Mouse (Mus musculus) left cerebral cortex, postnatal 36 days (tissue): ENCODE measurements around the gene Pcdh7. TPM values are rescaled to one million over a fixed set of nuclear protein-coding genes. Genes with fewer than 3 reads are reported as not detected.
"Not testable (repeated sequence)": the region's sequence is repeated elsewhere in the genome, so short reads cannot be mapped to it uniquely, and the experiment has no call there.

ENCODE experiments used
- DNase-seq, 2 experiments: peaks; one replicate each; pipeline ENCODE4 v3.0.0; 2021 to 2022; ENCODE audit warnings: low spot score in 2 of 2, mixed read lengths in 1 of 2
- intact Hi-C: fragments of 180-260 bp; cut with DNase I; formaldehyde crosslinking; loops from one replicate; pipeline ENCODE4 v1.15.1; 2025
- total RNA-seq, 2 experiments: library from RNA; stranded (reverse); gene quantifications; 2 replicates each; pipeline ENCODE4 v1.2.3; 2021

Gene Pcdh7
- total RNA-seq, 2 experiments from 2014 or later, result 152 to 173 TPM

GRCm38 (mm10) chr5:58039875-58040274 is 322.1 kb downstream of the Pcdh7 start:
- intact Hi-C loops, result loop anchor here (10.0 kb wide), 1 partner anchor 695 kb away; no protein-coding TSS in a partner anchor
- DNase-seq, result no peak

- intact Hi-C loops, result no loop called here
- no peak for DNase-seq
Measured at GRCm38 (mm10) chr5:58044216-58044615, 326.4 kb downstream of the Pcdh7 start.

- intact Hi-C loops, result loop anchor here (10.0 kb wide), 1 partner anchor 366 kb away; the partner anchor contains the start of gene Pcdh7
Measured at GRCm38 (mm10) chr5:58081054-58081453, 363.3 kb downstream of the Pcdh7 start.

GRCm38 (mm10) chr5:58082230-58082629 is 364.5 kb downstream of the Pcdh7 start:
- intact Hi-C loops, result loop anchor here (10.0 kb wide), 1 partner anchor 367 kb away; the partner anchor contains the start of gene Pcdh7
- DNase-seq, result no peak

More at GRCm38 (mm10) chr5:58081054-58081453, 363.3 kb downstream of the Pcdh7 start:
- no peak for DNase-seq

GRCm38 (mm10) chr5:58083056-58083455 is 365.3 kb downstream of the Pcdh7 start:
- intact Hi-C loops, result loop anchor here (10.0 kb wide), 1 partner anchor 368 kb away; the partner anchor contains the start of gene Pcdh7
- DNase-seq, result no peak

- DNase-seq, result no peak
- intact Hi-C loops, result loop anchor here (10.0 kb wide), 1 partner anchor 369 kb away; the partner anchor contains the start of gene Pcdh7
Measured at GRCm38 (mm10) chr5:58083972-58084371, 366.2 kb downstream of the Pcdh7 start.

GRCm38 (mm10) chr5:58108665-58109364 is 391.0 kb downstream of the Pcdh7 start:
- intact Hi-C loops, result no loop called here
- DNase-seq, result no peak

- intact Hi-C loops, result no loop called here
- no peak for DNase-seq
Measured at GRCm38 (mm10) chr5:58116096-58116495, 398.3 kb downstream of the Pcdh7 start.

GRCm38 (mm10) chr5:58117896-58118295 is 400.1 kb downstream of the Pcdh7 start:
- DNase-seq, result no peak
- intact Hi-C loops, result no loop called here

GRCm38 (mm10) chr5:58118930-58119611 is 401.3 kb downstream of the Pcdh7 start:
- DNase-seq, result no peak
- intact Hi-C loops, result no loop called here

- intact Hi-C loops, result no loop called here
- no peak for DNase-seq
Measured at GRCm38 (mm10) chr5:58143897-58144296, 426.1 kb downstream of the Pcdh7 start.

GRCm38 (mm10) chr5:58153966-58154365 is 436.2 kb downstream of the Pcdh7 start:
- no peak for DNase-seq
- intact Hi-C loops, result no loop called here

- DNase-seq, result no peak
- intact Hi-C loops, result no loop called here
Measured at GRCm38 (mm10) chr5:58172218-58172617, 454.5 kb downstream of the Pcdh7 start.

- DNase-seq, intact Hi-C loops: not testable (repeated sequence)
Measured at GRCm38 (mm10) chr5:58174335-58174734, 456.6 kb downstream of the Pcdh7 start.

- no peak for DNase-seq
- intact Hi-C loops, result no loop called here
Measured at GRCm38 (mm10) chr5:58175532-58175931, 457.8 kb downstream of the Pcdh7 start.
